Mouse (Mus musculus) liver, embryonic 11.5 days (tissue): ENCODE data around the gene Rdh16f1. TPM values are rescaled to one million over a fixed set of nuclear protein-coding genes. Genes with fewer than 3 reads are reported as not detected.

Source experiments
- ATAC-seq: fragments of 200-750 bp; cut with Nextera tagmentation; replicated peaks from 2 replicates; pipeline ENCODE4 v1.8.0; 2017; ENCODE audit warnings: moderate number of reproducible peaks, mild to moderate bottlenecking, moderate TSS enrichment, moderate library complexity; ENCODE audit not compliant: low FRiP score
- DNase-seq: peaks from one replicate; pipeline ENCODE4 v3.0.0-alpha.2; 2017; ENCODE audit warnings: low spot score
- H3K27ac ChIP-seq: fragments of 300-500 bp; sonication (generic); 2 replicates; pipeline ENCODE4 v1.5.1; 2014; ENCODE audit warnings: mild to moderate bottlenecking, low read depth, low read length, control low read depth
- H3K27me3 ChIP-seq: fragments of 300-500 bp; sonication (generic); replicated peaks from 2 replicates; pipeline ENCODE4 v1.6.1; 2014; ENCODE audit warnings: low read length, mixed read lengths; ENCODE audit not compliant: control insufficient read depth, insufficient read depth
- H3K36me3 ChIP-seq: fragments of 300-500 bp; sonication (generic); 2 replicates; pipeline ENCODE4 v1.6.1; 2014; ENCODE audit warnings: mild to moderate bottlenecking, low read length, moderate library complexity, mixed read lengths; ENCODE audit not compliant: control insufficient read depth, insufficient read depth
- H3K4me1 ChIP-seq: fragments of 300-500 bp; sonication (generic); replicated peaks from 2 replicates; pipeline ENCODE4 v1.6.1; 2014; ENCODE audit warnings: low read length, mixed read lengths; ENCODE audit not compliant: control insufficient read depth, insufficient read depth
- H3K4me2 ChIP-seq: fragments of 300-500 bp; sonication (generic); 2 replicates; pipeline ENCODE4 v1.6.1; 2014; ENCODE audit warnings: mild to moderate bottlenecking, control low read depth, moderate library complexity
- H3K4me3 ChIP-seq: fragments of 300-500 bp; sonication (generic); 2 replicates; pipeline ENCODE4 v1.5.1; 2014; ENCODE audit warnings: low read depth, low read length, control low read depth
- H3K9ac ChIP-seq: fragments of 300-500 bp; sonication (generic); 2 replicates; pipeline ENCODE4 v1.6.1; 2014; ENCODE audit warnings: low read depth, low read length, control low read depth
- H3K9me3 ChIP-seq: fragments of 300-500 bp; sonication (generic); 2 replicates; pipeline ENCODE4 v1.6.1; 2016; ENCODE audit warnings: low read length, inconsistent platforms, mixed read lengths; ENCODE audit not compliant: control insufficient read depth
- whole genome bisulfite sequencing: fragments of 180-500 bp; shearing (Covaris S2); extraction: QIAGEN DNeasy Blood & Tissue Kit; methylation state at CpG from one replicate; pipeline ENCODE4 v1.1.7; 2014; 5-methylcytosine and 5-hydroxymethylcytosine counted together
- polyA plus RNA-seq: library from polyadenylated mRNA; unstranded; fragments of >200 nt; fragmentation: Nextera tagmentation; extraction: Ambion mirVana; gene quantifications from 2 replicates; pipeline ENCODE4 v1.2.1, GENCODE M21; 2014

The Rdh16f1 gene
- polyA plus RNA-seq, 1 experiment from 2014 or later, result 0.19 TPM

DNA sequence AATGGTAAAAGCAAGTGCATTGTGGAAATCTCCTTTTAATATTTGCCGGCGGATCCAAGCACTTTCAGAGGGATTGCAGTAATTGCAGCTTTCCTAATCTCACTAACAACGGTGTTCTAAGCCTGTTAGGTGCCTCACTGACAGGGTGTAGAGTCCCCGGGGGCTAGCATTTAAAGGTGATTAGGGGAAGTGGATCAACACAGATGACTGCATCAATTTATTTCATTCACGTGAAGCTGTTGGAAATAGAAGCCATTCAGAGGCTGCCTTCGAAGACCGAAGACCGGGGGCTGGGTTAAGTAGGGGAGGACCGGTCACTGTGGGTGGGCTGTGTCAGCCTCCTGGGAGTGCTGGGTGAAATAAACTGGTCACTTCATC is 28.7 kb upstream of the Rdh16f1 start:
- Histone ChIP-seq H3K4me2 (peak overlapping the region; percentile 26), H3K36me3 (no peaks in the 10 kb centered on the region), H3K4me1 (peaks cover 40% of the 10 kb centered on the region), H3K27me3 (0 out of 2 replicates have a peak, but pooled peaks cover 5% of the 10 kb centered on the region), H3K4me3 (no peak overlapping the region), H3K9ac (no peak overlapping the region), H3K27ac (peak overlapping the region; percentile 67), H3K9me3 (no peaks in the 10 kb centered on the region)
- ATAC-seq (no peak), DNase-seq (no peak)
- 56% methylated on average over 9 of the region's 9 CpGs for WGBS

DNA sequence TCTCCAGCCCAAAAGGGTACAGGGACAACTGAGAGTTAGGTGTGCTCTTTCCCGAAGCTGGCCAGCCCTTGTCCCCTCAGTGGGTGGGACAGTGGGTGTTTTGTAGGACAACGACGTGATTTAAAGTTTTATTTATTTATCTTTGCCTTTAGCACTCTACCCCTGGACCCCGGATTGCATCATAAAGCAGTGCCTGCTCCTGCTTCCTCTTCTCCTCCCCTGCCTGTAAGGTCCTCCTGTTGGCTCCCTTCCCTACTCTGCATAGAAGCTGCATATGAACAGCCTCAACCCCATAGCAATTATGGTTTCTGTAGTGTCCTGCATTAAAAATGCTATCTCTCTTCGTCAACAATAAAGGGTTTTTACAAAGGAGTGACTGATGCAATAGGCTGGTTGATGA is 28.2 kb upstream of the Rdh16f1 start:
- 35% methylated on average over 5 of the region's 5 CpGs for WGBS
- Histone ChIP-seq H3K27ac (peak overlapping the region; percentile 67), H3K4me1 (peaks cover 45% of the 10 kb centered on the region), H3K4me3 (no peak overlapping the region), H3K9me3 (no peaks in the 10 kb centered on the region), H3K4me2 (peak overlapping the region; percentile 26), H3K9ac (no peak overlapping the region), H3K27me3 (0 out of 2 replicates have a peak, but pooled peaks cover 5% of the 10 kb centered on the region), H3K36me3 (no peaks in the 10 kb centered on the region)
- no peak for ATAC-seq
- DNase-seq, result no peak

DNA sequence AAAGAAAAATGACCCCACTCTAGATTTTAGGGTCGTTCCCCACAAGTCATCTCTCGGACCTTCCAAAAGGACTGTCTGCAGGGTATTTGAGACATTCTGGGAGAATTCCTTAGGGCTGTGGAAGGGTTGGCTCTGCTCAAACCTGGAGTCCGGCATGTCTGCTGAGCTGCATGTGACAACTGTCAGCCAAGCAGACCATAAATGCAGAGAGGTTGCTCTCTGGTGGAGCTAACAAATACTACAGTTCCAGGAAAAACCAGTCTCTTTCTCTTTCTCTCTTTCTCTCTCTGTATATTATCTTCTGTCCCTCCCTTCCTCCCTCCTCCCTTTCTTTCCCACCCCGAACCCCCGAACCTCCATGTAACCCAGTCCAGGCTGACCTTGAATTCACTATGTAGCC is 25.2 kb upstream of the Rdh16f1 start:
- no peak overlapping the region for H3K27ac ChIP-seq
- no peak for ATAC-seq
- WGBS, result 47% methylated on average over 5 of the region's 5 CpGs
- no peak overlapping the region for H3K4me3 ChIP-seq
- H3K9me3 ChIP-seq, result no peaks in the 10 kb centered on the region
- no peaks in the 10 kb centered on the region for H3K27me3 ChIP-seq
- no peaks in the 10 kb centered on the region for H3K36me3 ChIP-seq
- H3K9ac ChIP-seq, result no peak overlapping the region
- H3K4me1 ChIP-seq, result peaks cover 56% of the 10 kb centered on the region
- DNase-seq, result no peak
- no peak overlapping the region for H3K4me2 ChIP-seq

DNA sequence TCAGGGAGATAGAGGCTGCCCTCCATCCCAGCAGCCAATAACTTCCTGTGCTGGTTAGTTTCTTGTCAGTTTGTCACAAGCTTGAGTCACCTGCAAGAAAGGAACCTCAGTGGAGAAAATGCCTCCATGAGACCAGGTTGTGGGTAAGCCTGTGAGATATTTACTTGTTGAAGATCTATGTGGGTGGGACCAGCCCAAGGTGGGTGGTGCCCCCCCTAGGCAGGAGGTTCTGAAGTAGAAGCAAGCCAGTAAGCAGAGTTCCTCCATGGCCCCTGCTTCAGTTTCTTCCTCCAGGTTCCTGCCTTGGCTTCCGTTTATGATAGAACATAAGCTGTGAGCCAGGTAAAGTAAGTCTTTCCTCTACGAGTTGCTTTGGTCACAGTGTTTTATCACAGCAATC is 23.3 kb upstream of the Rdh16f1 start:
- no peaks in the 10 kb centered on the region for H3K27me3 ChIP-seq
- no peaks in the 10 kb centered on the region for H3K36me3 ChIP-seq
- H3K4me3 ChIP-seq, result no peak overlapping the region
- ATAC-seq (no peak), DNase-seq (no peak)
- H3K4me2 ChIP-seq, result no peak overlapping the region
- no peak overlapping the region for H3K9ac ChIP-seq
- H3K9me3 ChIP-seq, result no peaks in the 10 kb centered on the region
- H3K4me1 ChIP-seq, result peaks cover 47% of the 10 kb centered on the region
- 65% methylated on average over 2 of the region's 2 CpGs for WGBS
- no peak overlapping the region; the same call in 1 of the 2 replicates for H3K27ac ChIP-seq

DNA sequence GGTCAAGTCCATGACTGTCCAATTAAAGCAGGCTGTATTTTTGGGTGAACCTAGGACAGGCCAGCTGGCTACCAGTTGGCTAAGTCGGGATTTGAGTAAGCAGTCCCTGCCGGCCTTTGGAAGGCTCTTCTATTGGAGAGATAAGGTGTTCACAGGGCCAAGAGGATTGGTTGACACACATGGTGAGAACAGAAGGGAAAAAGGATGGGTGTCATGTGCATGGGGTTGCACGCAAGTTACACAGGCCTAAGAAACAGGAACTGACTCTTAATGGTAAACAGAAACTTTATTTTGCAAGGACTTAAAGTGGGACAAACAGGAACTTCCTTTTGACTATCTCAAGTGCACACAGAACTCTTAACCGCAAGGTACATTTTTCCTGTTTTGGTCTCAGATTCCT is 22.7 kb upstream of the Rdh16f1 start:
- Histone ChIP-seq H3K4me2 (no peak overlapping the region), H3K27me3 (no peaks in the 10 kb centered on the region), H3K9ac (no peak overlapping the region), H3K36me3 (peaks cover 4% of the 10 kb centered on the region; the same call in 1 of the 2 replicates), H3K4me1 (peaks cover 41% of the 10 kb centered on the region), H3K4me3 (no peak overlapping the region), H3K27ac (no peak overlapping the region), H3K9me3 (no peaks in the 10 kb centered on the region)
- DNase-seq (no peak), ATAC-seq (no peak)
- WGBS, result 43% methylated on average over 4 of the region's 4 CpGs

DNA sequence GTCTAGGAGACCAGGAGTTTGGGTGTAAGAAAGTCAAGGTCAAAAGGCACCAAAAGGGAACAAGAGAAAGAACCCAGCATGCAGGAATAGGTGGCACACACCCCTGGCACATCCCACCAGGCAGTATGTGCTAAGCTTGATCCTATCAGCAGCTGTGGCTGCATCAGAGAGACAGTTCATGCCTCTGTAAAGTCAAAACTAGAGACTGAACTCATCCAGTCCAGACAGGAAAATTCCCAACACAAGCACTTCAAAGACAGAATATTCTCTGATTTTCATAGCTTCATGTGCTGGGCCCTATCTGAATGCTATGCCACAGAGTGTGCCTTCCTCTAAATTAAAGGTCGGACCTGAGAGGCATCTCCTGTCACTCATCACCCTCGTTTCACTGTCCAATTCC is 22.0 kb upstream of the Rdh16f1 start:
- Histone ChIP-seq H3K4me2 (no peak overlapping the region), H3K27me3 (no peaks in the 10 kb centered on the region), H3K27ac (no peak overlapping the region), H3K4me3 (no peak overlapping the region), H3K9ac (no peak overlapping the region), H3K36me3 (peaks cover 10% of the 10 kb centered on the region), H3K9me3 (no peaks in the 10 kb centered on the region), H3K4me1 (peaks cover 41% of the 10 kb centered on the region)
- ATAC-seq (no peak), DNase-seq (no peak)
- 21% methylated on average over 2 of the region's 2 CpGs for WGBS

DNA sequence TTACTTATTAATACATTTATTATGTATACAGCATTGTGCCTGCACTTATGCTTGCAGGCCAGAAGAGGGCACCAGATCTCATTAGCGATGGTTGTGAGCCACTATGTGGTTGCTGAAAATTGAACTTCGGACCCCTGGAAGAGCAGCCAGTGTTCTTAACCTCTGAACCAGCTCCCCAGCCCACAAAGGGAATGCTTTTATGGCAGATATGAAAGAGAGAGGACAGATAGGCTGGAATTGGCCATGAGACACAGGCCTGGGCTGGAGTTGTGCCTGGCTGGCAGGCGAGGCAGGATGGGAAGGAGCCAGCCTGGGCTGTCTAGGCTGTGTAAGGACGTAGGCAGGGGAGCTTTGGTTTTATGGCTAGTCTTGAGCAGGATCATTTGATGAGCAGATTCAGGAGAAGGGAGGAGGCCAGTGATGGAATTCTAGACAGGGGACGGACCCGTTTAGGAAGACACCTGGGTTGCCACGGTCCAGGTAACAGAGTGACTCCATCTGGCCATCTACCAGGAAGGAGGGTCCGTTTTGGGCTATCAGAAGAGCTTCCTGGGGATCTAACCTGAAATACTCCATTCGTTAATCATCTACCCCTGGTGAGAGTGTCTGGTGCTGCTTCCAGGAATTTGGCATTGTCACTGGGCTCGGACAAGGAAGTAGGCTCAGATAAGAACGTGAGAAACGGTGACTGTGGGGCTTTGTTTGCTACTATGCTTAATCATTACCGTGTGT is 21.3 kb upstream of the Rdh16f1 start:
- peaks cover 41% of the 10 kb centered on the region for H3K4me1 ChIP-seq
- H3K4me3 ChIP-seq, result peak overlapping the region; percentile 96
- H3K4me2 ChIP-seq, result peak overlapping the region; percentile 88
- peak overlapping the region; percentile 79 for H3K27ac ChIP-seq
- peak overlapping the region; percentile 41 for H3K9ac ChIP-seq
- WGBS, result 32% methylated on average over 13 of the region's 13 CpGs
- H3K9me3 ChIP-seq, result no peaks in the 10 kb centered on the region
- ATAC-seq (peak; percentile 44), DNase-seq (no peak)
- peaks cover 18% of the 10 kb centered on the region for H3K36me3 ChIP-seq
- no peaks in the 10 kb centered on the region for H3K27me3 ChIP-seq

DNA sequence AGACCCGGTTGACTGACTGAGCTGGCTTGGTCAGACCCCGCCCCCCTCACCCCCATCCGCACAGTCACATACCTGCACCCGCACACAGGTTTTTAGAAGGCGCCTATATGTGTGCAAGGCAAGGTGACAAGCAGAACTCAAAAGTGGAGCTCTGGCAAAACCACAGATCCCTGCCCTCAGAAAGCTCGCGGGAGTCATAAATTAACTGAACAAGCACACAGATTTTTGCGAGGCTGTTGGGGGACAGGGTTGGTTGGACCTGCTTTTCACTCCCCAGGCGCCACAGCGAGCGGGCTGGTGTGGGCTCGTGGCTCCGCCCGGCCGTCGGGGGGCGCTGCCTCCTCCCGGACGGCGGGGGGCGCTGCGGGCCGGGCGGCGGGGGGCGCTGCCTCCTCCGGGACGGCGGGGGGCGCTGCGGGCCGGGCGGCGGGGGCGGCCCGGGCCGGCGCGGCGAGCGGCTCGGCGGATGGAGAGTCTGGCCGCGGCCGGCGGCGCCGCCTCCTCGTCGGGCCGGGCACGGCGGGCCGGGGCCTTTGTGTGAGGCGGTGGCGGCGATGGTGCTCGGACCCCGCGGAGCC is 20.4 kb upstream of the Rdh16f1 start, which contains the start of gene Zbtb39:
Gene Zbtb39 (plus strand): TSS at position 456 of the 578 bp plus-strand sequence.
- H3K4me3 ChIP-seq, result peak within 1 kb of the TSS; percentile 96
- peak within 1 kb of the TSS; percentile 88 for H3K4me2 ChIP-seq
- WGBS, result under 1% methylated on average over 56 of the region's 61 CpGs
- H3K4me1 ChIP-seq, result peaks cover 35% of the 10 kb centered on the region
- peak within 1 kb of the TSS; percentile 79 for H3K27ac ChIP-seq
- DNase-seq (peak; percentile 82), ATAC-seq (peak; percentile 77)
- H3K9me3 ChIP-seq, result no peaks in the 10 kb centered on the region
- H3K36me3 ChIP-seq, result peaks cover 26% of the 10 kb centered on the region
- H3K9ac ChIP-seq, result peak within 1 kb of the TSS; percentile 95
- no peaks in the 10 kb centered on the region for H3K27me3 ChIP-seq
